Mouse (Mus musculus) T-helper 17 cell (primary cell): ENCODE measurements around the gene Olfr1018.

ENCODE experiments used
- in situ Hi-C, 2 experiments: fragments of 300-600 bp; cut with MboI, MseI; formaldehyde crosslinking; loops; 1 replicate in 1 of 2; 2 replicates in 1 of 2; pipeline ENCODE4 v1.15.1; 2025; ENCODE audit warnings: high pct_unique_total_duplicates in 2 of 2

Olfr1018 gene

GRCm38 (mm10) chr2:85818179-85818578 lies at the start of gene Olfr1018:
TSS of gene Olfr1018 (plus strand) at chr2:85818479.
- in situ Hi-C loops, result no loop called here

DNA sequence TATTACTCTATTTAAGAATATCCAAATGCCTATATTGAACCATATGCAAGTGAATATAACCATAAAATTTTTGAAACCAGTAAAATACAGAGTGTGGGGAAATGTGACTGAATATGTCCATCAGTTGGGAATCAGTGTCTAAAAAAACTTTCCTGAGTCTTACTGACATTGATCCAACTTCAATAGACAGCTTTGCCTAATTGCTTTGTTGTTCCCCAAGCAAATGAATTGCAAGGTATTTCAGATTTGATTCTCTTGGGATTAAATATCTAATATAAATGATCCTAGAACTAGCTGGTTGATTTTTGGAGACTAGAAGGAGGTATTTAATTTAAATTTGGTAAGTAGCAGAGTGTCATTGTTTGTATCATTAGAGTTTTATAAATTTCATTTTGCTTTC lies 45.9 kb upstream of the Olfr1018 start, which contains the start of gene Olfr1014:
Olfr1014 (plus strand) TSS at position 301 of the 400 bp plus-strand sequence.
- in situ Hi-C loops, result no loop called here

GRCm38 (mm10) chr2:85781717-85782116 lies 36.6 kb upstream of the Olfr1018 start, which contains the start of gene Olfr1015:
TSS of gene Olfr1015 (plus strand) at chr2:85782017.
- in situ Hi-C loops, result no loop called here

- in situ Hi-C loops, result no loop called here
Observed at GRCm38 (mm10) chr2:85792331-85792730, 25.9 kb upstream of the Olfr1018 start.

DNA sequence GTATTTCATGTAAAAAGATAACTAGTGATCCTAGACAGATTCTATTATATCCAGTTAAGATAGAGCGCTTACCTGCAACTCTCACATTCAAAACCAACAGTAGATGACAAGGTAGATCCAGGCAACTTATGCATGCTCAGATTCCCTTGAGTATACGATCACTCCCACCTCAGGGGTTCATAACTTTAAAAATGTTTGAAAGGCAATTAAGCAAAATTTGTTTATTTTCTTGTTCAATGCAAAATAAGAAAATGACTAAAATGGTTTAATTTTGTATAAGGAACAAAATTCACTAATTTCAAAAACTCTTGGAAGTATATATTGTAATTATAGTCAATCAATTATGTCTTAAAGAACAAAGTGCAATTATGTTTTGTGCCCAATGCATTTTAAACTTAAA lies 15.8 kb upstream of the Olfr1018 start, which contains the start of gene Olfr1016:
Olfr1016 (minus strand) TSS at position 101 of the 400 bp plus-strand sequence.
- in situ Hi-C loops, result no loop called here

DNA sequence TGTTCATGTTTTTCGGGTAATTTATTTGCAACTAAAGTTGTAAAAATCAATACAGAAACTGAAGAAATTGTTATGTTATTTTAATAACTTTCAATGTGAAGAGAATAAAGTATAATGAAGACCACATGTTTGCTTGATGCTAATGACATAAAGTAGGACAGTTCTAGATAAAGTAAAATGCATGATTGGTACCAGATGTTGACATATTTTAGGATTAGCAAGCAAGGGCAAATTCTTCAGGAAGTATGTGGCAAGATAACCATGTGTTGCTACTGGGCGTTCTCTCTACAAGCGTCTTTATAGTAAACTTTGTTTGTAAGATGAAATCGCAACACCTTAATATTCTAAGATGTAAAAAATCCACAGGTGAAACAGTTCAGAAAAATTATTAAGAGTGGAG lies 13.8 kb upstream of the Olfr1018 start:
- in situ Hi-C loops, result no loop called here

DNA sequence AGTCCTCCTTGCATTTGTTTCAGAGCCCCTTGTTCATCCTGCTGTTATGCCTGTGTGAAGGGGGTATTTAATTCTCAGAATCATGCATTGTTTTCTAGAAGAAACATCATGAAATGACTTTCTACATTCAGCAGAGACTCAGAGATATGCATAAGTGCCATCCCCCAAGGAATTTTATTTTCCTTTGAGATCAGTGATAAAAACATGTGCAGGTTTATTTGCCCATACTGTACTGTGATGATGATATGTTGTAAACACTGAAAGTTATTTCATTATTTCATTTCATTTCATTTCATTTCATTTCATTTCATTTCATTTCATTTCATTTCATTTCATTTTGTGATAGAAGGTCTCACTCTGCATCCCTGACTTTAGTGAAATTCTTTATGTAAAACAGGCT lies 27.1 kb downstream of the Olfr1018 start, which contains the start of gene Olfr1019:
Olfr1019 (minus strand) TSS at position 101 of the 400 bp plus-strand sequence.
- in situ Hi-C loops, result no loop called here

- in situ Hi-C loops, result no loop called here
Observed at GRCm38 (mm10) chr2:85846730-85847129, 28.5 kb downstream of the Olfr1018 start, which contains the start of gene Olfr1020. TSS of gene Olfr1020 (plus strand) at chr2:85847030.

DNA sequence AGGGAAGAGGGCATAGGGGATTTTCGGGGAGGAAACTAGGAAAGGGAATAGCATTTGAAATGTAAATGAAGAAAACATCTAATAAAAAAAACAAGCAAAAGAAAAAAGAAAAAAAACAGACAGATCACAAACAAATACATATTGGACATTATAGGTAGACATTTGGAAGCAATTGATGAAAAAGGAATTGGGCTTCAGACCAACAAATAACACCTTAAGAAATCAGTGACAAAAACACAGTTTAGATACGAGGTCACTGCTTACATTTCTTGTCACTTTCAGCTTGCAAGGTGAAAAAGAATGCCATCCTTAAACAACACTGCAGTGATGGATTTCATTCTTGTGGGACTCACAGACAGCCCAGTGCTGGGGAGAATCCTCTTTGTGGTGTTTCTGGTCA lies 50.0 kb downstream of the Olfr1018 start, which contains the start of gene Olfr1022:
Olfr1022 (plus strand) TSS at position 301 of the 400 bp plus-strand sequence.
- in situ Hi-C loops, result no loop called here
